Mouse (Mus musculus) myocyte (in vitro differentiated cells): ENCODE results near the gene Rbfox1.

Source experiments
- CEBPB ChIP-seq: IDR thresholded peaks from 2 replicates; pipeline ENCODE4 v1.6.1; 2011; ENCODE audit warnings: mild to moderate bottlenecking, moderate library complexity; ENCODE audit not compliant: poor library complexity, insufficient read depth, severe bottlenecking
- E2F4 ChIP-seq: IDR thresholded peaks from one replicate; pipeline ENCODE4 v1.6.1; 2011; ENCODE audit warnings: mild to moderate bottlenecking, control low read depth, moderate library complexity; ENCODE audit not compliant: insufficient read depth
- MAX ChIP-seq: IDR thresholded peaks from one replicate; pipeline ENCODE4 v1.6.1; 2011; ENCODE audit warnings: low read depth, mild to moderate bottlenecking, control low read depth
- MYOD1 ChIP-seq, 3 experiments: IDR thresholded peaks; one replicate each; pipeline ENCODE4 v1.6.1; 2011; ENCODE audit warnings: control low read depth in 2 of 3, low read depth in 2 of 3, mild to moderate bottlenecking in 2 of 3, moderate library complexity in 1 of 3; ENCODE audit not compliant: insufficient read length in 2 of 3, control insufficient read depth in 1 of 3
- MYOG ChIP-seq, 3 experiments: IDR thresholded peaks; one replicate each; pipeline ENCODE4 v1.6.1; 2011; ENCODE audit warnings: control low read depth in 2 of 3, low read depth in 2 of 3, mild to moderate bottlenecking in 2 of 3; ENCODE audit not compliant: insufficient read length in 2 of 3, control insufficient read depth in 1 of 3, insufficient read depth in 1 of 3
- POLR2A ChIP-seq: IDR thresholded peaks from one replicate; pipeline ENCODE4 v1.6.1; 2011; ENCODE audit warnings: low read depth, mild to moderate bottlenecking, control low read depth, moderate library complexity; ENCODE audit not compliant: insufficient read length
- POLR2AphosphoS2 ChIP-seq: IDR thresholded peaks from one replicate; pipeline ENCODE4 v1.6.1; 2011; ENCODE audit warnings: low read depth, control low read depth; ENCODE audit not compliant: insufficient read length
- SRF ChIP-seq: IDR thresholded peaks from one replicate; pipeline ENCODE4 v1.6.1; 2011; ENCODE audit warnings: low read depth; ENCODE audit not compliant: control insufficient read depth, insufficient read length
- TCF12 ChIP-seq: IDR thresholded peaks from one replicate; pipeline ENCODE4 v1.6.1; 2011; ENCODE audit warnings: mild to moderate bottlenecking, control low read depth; ENCODE audit not compliant: poor library complexity, insufficient read depth, severe bottlenecking
- USF1 ChIP-seq: IDR thresholded peaks from one replicate; pipeline ENCODE4 v1.6.1; 2011; ENCODE audit warnings: low read depth, mild to moderate bottlenecking, control low read depth, moderate library complexity

DNA sequence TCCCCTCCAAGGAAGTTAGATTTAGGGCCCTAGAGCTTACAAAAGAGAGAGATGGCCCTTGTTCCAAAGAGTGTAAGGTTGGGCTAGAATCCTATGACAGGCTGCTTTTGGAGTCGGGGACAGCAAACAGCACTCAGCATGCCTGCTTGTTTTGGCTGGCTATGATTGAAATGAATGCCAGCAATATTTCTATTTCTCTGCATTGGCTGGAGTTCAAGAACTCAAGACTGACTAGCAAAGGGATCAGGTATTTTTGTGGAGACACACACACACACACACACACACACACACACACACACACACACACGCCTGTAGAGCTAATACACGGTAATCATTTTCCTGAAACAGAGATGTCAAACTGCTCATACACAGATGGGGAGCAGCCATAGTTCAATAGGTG, 1566.0 kb downstream of the Rbfox1 start:
- no peak for TF ChIP-seq POLR2A
- no peak for TF ChIP-seq CEBPB
- TF ChIP-seq MAX = no peak
- TF ChIP-seq E2F4 = no peak
- no peak for TF ChIP-seq TCF12
- no peak for TF ChIP-seq POLR2AphosphoS2
- TF ChIP-seq USF1 = no peak
- TF ChIP-seq MYOG (IDR thresholded peaks at IDR 0.05; ENCODE audit: control insufficient read depth in 1 of 3, insufficient read depth in 1 of 3, insufficient read length in 2 of 3, low read depth in 2 of 3) = no peak
- no peak for TF ChIP-seq MYOD1 (IDR thresholded peaks at IDR 0.05; ENCODE audit: control insufficient read depth in 1 of 3, insufficient read length in 2 of 3, low read depth in 2 of 3)
- TF ChIP-seq SRF = no peak
